Mouse (Mus musculus) olfactory bulb, adult 2 months (tissue): ENCODE measurements around the gene Tlk1.

Source experiments
- CTCF ChIP-seq: fragments of 200-500 bp; IDR thresholded peaks from 2 replicates; pipeline ENCODE4 v1.5.1; 2012; ENCODE audit warnings: low read depth, mild to moderate bottlenecking, low read length, moderate library complexity; ENCODE audit not compliant: insufficient read depth
- POLR2A ChIP-seq: fragments of 200-500 bp; IDR thresholded peaks from 2 replicates; pipeline ENCODE4 v1.6.1; 2012; ENCODE audit warnings: mild to moderate bottlenecking, low read depth, low read length, moderate library complexity; ENCODE audit not compliant: insufficient read depth

- no peak for TF ChIP-seq POLR2A
- no peak for TF ChIP-seq CTCF
Measured at GRCm38 (mm10) chr2:70776744-70777143, 48.8 kb downstream of the Tlk1 start.
